Mouse (Mus musculus) urinary bladder, postnatal 25 days (tissue): ENCODE measurements around the gene Cers2.

ENCODE experiments used
- DNase-seq: peaks from one replicate; pipeline ENCODE4 v3.0.0; 2022; ENCODE audit warnings: low spot score

Cers2 gene

DNA sequence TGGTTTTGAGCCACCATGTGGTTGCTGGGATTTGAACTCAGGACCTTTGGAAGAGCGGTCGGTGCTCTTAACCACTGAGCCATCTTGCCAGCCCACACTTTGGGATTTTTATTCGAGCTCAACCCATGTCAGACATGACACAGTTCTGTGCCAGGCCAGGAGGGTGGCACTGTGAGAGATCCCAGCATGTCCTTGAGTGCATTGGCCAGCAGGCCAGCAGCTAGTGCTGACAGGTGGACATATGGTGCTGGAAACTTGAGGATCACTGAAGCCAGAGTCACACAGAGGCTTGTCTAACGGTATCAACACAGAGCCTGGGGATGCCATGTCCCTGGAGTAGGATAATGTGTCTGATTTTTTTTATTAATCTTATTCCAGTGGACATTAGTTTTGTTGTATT lies 25.2 kb upstream of the Cers2 start:
- DNase-seq = no peak

DNA sequence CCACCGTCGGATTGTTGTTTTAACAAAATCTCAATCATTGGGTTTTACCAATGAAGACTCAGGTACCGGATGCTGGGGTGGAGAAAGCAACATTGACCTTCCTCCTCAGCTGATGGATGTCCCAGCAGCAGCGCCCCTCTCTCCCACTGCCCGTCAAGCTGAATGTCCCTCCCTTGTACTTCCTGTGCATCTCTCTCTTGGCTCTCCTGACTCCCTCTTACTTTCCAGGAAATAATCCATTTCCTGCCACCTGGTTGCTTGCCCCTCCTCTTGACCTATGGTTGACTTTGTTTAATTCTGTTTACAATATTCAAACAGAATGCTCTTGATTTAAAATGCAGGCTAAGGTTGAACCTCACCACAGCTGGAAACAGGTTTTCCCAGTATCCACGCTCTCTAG lies 24.4 kb upstream of the Cers2 start:
- DNase-seq = no peak

DNA sequence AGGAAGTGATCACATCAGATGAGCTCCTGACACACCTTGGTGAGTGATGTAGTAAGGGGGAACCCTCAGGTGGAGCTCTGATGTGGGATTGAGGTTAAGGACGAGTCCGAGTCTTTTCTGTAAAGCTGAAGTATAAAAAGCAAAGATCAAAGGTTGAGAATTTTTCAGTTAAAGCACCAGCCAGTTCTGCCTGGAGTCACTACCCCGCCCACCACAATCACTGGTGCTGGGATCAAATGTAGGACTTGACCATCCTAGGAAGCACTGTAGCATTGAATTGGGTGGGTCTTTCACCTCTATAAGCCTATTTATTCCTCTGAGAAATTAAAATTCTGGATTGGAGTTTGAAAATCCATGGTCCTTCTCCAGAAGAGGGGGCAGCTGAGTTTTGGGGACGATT lies 23.6 kb upstream of the Cers2 start:
- no peak for DNase-seq

DNA sequence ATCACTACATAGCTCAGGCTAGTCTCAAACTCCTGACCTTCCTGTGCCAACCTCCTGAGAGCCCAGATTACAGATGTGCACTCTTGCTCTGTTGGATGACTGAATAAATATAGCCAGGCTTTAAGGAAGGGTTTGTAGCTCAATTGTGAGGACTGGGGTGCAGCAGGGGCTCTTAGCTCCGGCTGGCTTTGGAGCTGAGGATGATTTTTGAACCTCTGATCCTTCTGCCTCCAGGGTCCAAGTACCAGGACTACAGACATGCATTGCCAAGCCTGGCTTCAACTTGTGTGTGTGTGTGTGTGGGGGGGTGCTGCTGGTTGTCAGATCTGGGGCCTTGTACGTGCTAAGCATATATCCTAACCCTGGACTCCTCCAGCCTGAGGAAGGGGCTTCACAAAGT lies 21.7 kb upstream of the Cers2 start:
- no peak for DNase-seq

DNA sequence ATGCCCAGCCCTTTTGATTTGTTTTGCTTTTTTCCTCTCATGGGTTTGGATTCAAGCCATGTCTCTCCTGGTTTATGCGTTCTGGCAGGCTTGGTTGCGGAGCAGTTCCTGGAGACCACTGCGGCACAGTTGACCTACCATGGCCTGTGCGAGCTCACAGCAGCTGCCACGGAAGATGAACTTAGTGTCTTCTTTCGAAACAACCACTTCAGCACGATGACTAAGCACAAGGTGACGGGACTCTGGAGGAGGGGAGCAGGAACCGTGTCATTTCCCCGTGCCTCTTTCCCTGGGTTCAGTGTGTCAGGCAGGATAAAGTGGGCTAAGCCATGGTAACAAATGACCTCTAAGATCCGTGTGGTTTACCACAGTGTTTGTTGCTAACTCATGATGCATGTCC lies 21.1 kb upstream of the Cers2 start:
- DNase-seq = no peak

DNA sequence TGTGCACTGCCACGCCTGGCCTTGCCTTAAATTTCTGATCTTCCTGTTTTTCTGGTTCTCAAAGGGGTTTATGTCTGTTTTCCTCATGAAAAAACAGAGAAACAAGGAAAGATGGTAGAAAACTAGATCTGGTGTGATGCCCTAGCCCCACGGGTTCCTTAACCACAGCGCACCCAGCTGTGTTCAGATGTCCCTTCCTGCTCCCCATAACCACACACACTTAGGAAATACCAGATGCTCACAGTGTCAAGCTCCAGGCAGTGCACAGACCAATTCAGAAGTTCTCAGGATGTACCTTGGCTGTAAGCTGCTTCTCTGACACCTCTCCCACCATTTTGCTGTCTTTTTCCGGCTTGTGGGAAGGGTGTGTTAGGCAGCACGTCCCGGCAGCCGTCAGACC lies 20.3 kb upstream of the Cers2 start:
- DNase-seq = no peak

DNA sequence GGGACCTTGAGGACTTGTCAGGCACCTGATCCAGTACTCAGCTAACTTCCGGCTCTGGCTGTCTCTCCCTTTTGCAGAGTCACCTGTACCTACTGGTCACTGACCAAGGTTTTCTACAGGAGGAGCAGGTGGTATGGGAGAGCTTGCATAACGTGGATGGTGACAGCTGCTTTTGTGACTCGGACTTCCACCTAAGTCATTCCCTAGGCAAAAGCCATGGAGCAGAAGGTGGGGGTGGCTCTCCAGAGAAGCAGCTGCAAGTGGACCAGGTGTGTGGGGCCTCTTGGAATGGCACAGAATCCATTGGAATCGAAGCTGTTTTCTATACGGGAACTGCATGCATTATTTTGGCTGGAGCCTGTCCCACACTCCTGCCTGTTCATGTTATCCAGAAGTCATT lies 19.9 kb upstream of the Cers2 start:
- no peak for DNase-seq

DNA sequence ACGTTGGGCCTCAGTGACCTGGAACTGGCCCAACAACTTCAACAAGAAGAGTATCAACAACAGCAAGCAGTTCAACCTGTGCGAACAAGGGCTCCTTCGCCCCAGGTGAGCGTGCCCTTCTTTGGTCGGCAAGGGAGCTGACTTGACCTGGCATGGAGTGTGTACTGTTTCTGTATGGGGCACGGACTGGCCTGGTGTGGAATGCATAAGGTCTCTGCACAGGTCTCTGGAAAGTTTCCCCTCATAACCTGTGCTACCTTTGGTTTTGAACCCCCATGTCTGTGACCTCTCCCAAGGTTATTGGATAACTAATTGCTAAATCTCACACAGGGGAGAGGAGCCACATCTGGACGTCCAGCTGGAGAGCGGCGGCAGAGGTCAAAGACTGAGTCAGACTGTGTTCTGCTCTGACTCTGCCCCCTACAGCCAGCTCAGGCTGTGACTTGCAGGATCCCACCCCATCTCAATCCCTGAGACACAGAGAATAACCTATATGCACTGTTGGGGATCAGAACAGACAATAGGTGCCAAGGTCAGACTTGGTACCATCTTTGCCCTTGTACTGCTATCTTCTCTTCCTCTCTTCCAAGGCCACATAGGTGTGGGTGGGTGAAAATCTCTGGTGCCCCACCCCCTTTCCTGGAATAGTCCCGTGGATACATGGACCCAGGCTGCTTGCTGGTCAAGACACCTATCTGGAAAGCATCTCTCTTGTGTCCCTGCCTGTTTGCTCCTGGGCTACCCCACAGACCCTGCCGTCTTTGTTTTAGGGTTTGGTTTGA lies 19.1 kb upstream of the Cers2 start:
- DNase-seq = no peak

DNA sequence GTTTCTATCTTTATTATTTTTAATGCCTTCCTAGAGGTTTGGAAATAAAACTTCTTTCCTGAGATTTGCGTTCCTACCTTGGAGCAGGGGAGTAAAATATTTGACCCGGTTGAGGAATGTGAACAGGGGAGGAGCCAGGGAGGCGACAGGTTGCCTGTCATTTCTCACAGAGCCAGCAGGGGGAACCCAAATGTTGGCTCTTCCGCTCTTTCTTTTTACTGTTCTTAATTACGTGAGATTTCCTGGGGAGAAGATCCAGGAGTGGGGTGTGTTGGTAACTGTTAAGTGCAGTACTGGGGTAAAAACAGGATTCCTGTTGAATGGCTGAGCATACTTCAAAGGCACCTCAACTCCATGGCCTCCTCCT lies 18.5 kb upstream of the Cers2 start:
- DNase-seq = peak; percentile 45

DNA sequence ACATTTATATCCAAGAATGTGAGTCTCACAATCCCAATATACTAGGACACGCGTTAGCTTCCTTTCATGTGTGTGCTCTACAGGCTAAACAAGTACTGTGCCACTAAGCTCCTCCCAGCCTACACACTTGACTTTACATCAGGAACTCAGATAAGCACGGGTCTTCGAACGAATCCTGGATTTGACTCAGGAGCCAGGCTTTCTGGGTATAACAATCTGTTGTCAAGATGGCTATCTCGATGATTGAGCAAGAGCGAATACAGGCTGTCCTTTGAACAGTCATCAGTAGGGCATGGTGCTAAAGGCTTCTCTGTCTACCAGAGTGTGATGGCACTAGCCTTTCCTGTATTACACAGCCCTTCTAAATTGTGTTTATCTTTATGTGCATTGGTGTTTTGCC lies 16.6 kb upstream of the Cers2 start:
- no peak for DNase-seq

DNA sequence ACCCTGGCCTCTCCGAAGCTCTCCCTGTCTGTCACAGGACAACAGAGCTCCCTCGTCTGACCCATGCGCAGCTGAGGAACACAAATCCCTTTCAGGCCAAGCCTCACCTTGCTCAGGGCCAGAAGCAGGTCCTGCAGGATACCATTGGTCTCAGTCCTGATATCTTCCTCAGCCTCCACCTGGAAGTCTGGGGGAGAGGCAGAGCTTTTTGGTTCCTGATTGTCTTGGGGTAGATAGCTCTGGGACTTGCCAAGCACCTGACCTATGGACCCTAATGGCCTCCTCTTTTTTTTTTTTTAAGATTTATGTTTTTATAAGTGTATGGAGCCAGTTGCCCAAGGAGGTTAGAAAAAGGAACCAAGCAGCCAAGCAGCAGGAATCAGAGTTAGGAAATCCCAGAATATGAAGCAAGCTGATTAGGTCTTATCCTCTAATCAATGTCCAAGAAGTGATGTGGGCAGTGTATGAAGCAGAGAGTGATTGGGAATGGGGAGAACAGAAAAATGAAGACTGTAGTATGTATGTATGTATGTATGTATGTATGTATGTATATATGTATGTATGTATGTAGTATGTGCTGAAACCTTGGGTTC lies 13.3 kb upstream of the Cers2 start:
- no peak for DNase-seq

DNA sequence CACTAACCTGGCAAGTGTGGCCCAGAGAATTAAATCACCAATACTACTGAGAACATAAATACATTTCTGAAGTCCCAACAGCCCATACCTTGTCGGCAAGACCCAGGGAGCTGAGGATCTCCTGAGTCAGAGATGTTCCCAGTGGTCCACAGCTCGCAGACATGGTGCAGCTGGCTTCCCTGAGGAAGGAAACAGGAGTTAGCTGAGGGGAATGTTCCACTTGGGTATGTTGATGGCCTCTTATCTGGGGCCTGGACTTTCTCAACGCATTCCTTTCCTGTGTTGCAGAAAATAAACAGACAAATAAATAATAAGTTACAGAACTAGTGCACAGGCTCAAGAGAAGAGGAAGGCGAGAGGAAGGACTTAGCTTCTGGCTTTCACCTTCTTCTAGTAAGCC lies 8.3 kb upstream of the Cers2 start:
- no peak for DNase-seq

DNA sequence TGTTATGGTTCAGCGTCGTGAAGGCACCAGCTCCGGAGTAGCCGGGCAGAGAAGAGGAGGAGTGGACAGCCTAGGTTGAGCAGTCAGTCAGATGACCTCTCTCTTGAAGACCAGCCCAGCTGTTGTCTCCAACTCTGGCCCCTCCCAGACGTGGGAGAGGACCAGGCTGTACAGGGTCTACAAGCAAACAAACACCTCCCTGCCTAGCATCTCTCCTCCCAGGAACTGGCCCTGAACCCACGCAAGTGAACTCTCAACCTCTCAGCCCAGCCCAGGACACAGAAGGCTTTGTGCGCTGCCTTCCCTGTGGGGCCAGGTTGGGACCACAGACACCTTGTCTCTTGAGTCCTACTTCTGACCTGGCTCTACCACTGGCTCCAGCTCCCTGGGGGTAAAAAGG lies 7.5 kb upstream of the Cers2 start, which contains the start of gene Anxa9:
TSS of gene Anxa9 (minus strand) at position 77 of the 400 bp plus-strand sequence.
- DNase-seq = no peak

DNA sequence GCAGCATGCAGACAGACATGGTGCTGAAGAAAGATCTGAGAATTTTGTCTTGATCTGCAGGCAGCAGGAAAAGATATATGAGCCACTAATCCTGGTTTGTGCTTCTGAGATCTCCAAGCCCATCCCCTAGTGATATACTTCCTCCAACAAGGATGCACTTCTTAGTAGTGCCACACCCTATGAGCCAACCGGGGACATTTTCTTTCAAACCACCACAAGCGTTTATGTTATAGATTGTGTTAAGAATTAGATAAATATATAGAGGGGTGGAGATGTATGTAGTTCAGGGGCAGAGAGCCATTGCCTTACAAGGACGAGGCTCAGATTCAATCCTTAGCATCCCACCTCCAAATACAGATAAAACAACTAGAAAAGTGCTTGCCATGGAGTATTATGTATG lies 4.1 kb upstream of the Cers2 start:
- DNase-seq = no peak

DNA sequence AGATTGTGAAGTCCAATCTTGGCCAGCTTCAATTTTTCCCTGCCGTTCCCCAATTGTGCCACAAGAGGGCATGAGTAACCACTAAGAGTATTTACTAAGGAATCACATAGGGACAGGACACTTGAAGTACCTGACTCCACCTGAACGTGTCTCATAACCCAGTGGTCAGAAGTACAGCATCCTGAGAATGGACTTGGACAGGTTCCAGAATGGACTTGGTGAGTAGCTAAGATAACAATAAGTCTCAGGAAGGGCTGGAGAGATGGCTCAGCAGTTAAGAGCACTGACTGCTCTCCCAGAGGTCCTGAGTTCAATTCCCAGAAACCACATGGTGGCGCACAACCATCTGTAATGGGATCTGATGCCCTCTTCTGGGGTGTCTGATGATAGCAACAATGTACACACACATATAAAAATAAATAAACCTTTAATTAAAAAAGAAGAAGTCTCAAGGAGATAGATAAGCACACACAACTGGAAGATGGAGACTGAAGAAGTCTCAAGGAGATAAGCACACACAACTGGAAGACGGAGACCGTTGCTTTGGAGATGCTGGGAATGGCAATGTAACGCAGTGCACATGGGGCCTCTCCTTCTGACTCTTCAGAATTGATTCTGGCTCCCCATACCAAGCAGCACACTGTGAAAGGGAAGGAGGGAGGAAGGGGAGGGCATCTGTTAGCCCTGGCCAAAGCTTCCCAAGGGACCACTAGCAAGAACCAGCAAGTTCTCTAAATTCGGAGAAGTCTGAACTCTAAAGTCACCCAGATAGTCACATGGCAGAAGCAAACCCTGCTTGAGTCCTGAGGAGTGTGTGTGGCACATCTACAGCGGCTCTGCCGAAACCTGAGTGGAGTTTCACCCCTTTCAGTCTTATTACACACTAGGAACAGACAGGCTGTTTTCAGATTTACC lies 3.4 kb upstream of the Cers2 start:
- DNase-seq = peak; percentile 45

DNA sequence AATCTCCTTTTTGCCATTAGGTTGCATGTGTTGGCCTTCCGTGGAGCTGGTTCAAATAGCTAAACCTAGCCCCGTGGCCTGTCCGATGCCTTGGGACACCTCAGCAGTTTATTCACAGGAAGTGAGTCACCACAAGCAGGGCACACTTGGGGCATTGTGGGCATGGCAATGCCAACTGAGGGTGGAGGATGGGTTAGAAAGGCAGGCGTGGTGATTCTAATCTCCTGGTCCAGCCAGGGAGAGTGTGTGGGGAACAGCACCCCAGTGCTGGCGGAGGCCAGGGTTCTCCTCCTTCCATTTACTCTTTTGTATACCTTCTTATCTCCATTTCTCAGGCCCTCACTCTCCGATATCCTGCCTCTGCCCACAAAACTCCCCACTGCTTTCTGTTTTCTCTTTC lies 2.0 kb upstream of the Cers2 start:
- peak; percentile 30 for DNase-seq

DNA sequence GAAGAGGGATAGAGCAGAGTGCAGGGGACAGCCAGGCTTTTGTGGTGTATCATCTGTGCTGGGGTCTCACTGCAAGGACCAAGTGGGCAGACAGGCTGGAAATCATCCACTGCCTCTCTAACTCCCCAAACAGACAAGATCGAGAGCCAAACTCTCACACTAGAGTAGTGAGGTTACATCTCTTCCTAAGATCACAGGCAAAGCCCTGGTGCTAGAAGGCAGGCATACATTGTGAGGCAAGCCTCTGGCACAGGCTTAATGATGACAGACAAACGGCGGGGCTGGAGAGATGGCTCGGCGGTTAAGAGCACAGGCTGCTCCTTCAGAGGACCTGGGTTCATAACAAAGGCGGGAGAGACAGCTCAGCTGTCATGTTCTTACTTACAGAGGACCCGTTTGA lies 1.1 kb upstream of the Cers2 start:
- DNase-seq = no peak

DNA sequence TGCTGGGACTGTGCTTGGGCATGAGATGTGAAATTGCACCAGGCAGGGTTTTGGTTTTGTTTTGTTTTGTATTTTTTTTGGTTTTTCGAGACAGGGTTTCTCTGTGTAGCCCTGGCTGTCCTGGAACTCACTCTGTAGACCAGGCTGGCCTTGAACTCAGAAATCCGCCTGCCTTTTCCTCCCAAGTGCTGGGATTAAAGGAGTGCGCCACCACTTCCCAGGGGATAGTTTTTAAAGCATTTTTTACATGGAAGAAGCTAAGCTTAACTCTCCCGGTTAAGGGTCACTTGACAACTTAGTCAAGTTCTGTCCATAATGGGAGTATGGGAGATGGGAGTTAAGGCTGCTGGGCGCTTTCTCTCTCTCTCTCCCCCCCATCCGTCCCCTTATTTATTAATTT lies 516 bp upstream of the Cers2 start:
- DNase-seq = no peak

DNA sequence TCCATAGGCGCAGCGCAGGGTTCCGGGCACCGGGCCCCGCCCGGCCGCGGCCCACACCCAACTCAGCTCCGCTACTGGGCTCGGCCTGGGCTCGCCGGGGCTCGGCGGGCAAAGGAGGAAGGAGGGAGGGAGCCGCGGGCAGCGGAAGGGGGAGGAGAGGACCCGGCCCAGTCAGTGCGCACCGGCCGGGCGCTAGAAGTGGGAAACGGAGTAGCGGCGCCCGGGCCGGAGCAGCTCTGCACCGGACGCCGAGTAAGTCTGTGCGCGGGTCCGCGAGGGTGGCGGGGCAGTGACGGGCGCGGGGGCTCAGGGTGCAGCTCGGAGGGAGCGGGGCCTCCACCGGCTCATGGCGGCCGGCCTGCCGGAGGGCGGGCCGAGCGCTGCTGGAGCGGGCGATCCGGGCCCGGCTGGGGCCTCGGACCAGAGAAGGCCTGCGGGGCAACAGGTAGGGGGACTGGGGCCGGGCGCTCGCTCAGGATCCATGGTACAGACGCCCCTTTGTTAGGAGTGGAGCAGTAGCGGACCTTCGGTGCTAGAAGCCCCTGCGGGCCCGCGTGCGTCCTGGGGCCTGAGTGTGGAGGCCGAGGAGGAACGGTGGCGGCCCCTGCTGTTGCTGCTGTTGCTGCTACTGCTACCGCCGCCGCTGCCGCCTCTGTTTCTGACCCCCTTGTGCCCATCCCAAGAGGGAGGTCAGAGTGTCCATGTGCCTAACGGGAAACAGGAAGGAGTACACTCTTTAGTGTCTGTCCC lies 678 bp downstream of the Cers2 start:
- DNase-seq = peak; percentile 91

DNA sequence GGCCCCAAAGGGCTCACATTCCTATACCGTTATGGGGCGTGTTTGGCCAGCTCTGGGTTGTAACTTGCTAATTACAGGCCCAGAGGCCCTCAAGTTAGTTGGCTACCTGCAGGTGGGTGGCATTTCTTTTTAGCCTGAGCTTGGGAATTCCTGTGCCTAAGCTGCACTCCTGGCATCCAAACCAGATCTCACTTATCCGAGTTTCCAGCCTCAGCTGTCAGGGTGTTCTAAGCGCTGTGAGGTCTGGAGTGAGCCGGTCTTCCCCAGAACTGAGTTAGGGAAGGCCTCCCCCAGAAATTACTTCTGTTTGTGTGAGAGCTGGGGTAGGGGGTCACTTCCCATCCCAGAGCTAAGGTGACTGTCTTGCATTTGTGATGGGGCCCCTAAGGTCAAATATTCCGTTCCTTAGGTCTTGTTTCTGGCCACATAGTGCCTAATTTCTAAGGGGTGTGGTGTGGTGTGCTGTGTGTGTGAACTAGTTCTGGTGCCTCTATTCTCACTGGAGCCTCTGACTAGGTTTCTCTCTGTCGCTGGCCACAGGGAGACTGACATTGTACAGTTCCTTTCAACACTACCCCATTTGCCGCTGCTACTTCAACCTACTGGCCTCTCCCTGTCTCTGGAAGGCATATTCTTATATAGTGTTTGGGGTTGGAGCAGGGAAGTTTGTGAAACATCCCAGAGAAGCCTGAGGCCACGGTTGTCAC lies 1.4 kb downstream of the Cers2 start:
- no peak for DNase-seq

DNA sequence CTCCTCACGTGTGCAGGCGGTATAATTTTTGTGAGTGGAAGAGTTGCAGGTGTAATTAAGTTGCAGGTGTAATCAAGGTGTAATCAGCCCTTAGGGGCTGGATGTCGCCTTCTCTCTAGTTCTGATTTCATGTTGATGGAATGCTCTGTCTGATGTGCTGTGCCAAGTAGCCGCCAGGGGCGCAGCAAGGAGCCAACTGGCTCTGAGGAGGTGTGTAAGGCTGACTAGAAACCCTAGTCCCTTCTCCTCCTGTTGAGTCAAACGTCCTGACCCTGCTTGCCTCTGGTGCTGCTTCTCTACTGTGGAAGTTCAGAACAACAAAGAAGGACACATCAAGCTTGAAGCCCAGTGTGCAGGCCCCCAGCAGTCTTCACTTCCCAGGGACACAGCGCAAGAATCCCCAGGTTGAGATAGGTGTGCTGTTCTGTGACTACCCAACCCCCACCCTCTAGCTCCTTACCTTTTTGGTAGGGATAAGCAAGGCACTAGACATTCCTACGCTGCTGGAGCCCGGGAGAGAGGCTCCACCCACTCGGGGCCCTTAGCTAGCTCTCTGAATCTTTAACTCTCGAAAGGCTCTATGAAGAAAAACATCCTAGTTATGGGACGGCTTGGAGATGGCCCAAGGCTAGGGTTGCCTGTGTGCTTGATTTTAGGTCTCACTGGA lies 3.0 kb downstream of the Cers2 start:
- peak; percentile 42 for DNase-seq
